ENCODE assay signal across 9 mouse cellular contexts in the genomic region with DNA sequence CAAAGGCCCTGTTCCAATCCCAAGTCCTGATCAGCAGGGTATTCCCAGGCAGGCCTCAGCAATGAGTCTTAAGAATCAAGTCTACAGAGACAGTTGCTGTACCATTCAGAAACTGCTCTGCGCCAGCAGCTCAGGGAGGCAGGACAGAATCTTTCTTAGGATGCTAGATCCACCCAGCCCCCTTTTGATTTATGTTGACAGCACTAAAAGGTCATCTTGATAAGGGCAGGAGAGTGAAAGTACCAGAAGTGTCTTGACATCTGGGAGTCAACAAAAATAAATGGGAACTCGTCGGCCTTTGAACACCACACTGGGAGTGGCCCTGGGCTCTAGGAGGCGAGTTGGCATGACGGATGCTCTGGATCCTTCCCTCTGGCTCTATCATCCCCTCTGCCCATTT.
"Had no signal": no experiment of that assay in that cellular context is flagged by ENCODE, and none has a peak within 500 bp of the region (broad histone marks: within the 10 kb centered on the region; RNA-seq: fewer than 3 reads in every experiment).

No protein-coding gene starts in this region.

- DNase-seq: kidney, postnatal 25 days; layer of hippocampus, postnatal 36 days; liver, embryonic 13.5 days; lung, adult 2 months; lung, postnatal 14 days; lung, postnatal 4 days; retina, postnatal 1 day; thymus, adult 18-20 months; thymus, postnatal 36 days had no signal
